Mouse (Mus musculus) heart, adult 9 months (tissue): ENCODE results near the gene St7l.

Source experiments
- DNase-seq, 2 experiments: peaks; one replicate each; pipeline ENCODE4 v3.0.0; 2022; ENCODE audit warnings: low spot score in 2 of 2

Gene St7l

DNA sequence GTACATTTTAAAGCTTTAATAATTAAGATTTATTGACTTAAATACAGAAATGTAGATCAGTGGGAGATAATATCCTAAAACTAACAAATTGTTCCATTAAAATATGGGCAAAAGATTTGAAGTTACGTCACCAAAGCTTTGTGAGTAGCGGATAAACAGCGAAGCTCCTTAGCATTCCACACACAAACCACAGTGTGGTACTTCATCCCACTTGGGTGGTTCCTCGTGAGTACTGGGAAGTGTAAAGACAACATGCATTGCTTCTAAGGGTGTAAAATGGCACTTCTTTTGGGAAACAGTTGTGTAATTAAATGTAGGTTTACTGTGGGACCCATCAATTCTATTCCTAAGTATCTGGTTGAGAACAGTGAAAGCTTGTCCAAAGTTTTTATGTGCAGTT, 37.3 kb downstream of the St7l start:
- no peak for DNase-seq

DNA sequence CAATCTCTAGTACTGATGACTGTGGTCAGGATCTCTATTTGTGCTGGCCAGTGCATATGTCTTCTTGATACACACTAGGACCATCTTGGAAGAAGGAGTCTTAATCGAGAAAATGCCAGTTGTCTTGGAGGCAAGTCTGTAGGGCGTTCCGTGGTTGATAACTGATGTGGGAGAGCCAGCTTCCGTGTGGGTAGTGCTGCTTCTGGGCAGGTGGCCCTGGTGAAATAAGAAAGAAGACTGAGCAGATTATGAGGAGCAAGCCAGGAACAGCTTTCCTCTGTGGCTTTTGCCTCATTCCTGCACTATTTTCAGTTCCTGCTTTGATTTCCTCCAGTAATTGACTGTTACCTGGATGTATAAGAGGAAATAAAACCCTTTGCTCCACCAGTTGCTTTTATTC, 41.6 kb downstream of the St7l start:
- DNase-seq = no peak

GRCm38 (mm10) chr3:104906007-104906406, 42.2 kb downstream of the St7l start:
- DNase-seq = no peak

- DNase-seq = no peak
These were observed 45.4 kb downstream of the St7l start for GRCm38 (mm10) chr3:104909195-104909594.

DNA sequence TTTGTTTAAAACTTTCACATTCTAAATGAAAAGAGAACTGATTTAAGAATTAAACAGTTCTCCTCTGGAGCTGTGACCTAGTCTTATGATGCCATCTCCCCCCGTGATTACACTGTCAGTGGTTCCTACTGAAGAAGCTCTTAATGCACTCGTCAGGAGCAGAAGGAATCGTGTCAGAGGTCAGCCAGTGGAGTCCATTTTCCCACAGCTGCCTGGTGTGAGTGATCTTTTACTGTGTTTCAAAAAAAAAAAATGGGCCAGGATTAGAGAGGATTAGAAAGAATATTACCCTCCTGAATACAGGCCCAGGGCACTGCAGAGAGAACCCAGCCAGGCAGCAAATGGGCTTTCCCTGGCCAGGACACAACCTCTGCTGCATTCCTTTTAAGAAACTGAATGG, 51.2 kb downstream of the St7l start:
- DNase-seq = no peak

DNA sequence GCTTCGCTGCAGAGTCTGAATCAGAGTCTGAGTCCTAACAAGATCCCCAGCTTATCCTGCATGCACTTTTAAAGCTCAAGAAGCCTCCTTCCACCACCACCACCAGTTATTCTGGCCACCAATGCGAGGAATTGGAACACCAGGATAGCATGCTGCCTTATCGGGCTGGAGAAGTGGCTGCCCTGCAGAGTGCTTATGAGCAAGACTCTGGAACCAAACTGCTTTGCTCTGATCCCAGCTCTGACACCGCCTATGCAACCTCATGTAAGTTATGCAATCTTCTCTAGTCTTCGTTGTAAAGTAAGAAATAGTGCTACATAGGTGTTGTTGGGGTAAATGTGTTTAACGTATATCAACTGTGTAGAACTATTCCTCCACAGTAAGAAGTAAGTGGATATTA, 65.6 kb downstream of the St7l start:
- no peak for DNase-seq

GRCm38 (mm10) chr3:104937728-104938305, 74.0 kb downstream of the St7l start:
- DNase-seq = no peak

- no peak for DNase-seq
These were observed 74.5 kb downstream of the St7l start for GRCm38 (mm10) chr3:104938327-104938726.

DNA sequence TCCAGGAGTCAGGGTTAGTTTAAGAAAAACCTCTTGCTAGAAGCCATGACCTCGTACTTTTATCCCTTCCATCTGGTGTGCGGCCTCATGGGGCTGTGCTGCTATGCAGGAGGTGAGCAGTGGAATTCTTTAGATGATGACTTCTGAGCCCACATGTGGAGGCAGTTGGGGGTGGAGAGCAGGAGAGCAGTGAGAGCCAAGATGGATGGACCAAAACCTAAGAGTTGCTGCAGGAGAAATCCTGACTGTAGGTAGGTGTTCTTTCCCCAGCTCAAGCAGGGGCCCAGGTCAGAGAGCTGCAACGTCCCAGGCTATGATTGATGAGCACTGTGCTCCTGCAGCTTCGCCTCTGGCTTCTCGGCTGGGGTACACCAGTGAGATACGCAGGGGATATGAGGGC, 76.9 kb downstream of the St7l start:
- DNase-seq = no peak

- DNase-seq = no peak
These were observed 78.9 kb downstream of the St7l start for GRCm38 (mm10) chr3:104942682-104943081.

GRCm38 (mm10) chr3:104943333-104943732, 79.5 kb downstream of the St7l start:
- no peak for DNase-seq

DNA sequence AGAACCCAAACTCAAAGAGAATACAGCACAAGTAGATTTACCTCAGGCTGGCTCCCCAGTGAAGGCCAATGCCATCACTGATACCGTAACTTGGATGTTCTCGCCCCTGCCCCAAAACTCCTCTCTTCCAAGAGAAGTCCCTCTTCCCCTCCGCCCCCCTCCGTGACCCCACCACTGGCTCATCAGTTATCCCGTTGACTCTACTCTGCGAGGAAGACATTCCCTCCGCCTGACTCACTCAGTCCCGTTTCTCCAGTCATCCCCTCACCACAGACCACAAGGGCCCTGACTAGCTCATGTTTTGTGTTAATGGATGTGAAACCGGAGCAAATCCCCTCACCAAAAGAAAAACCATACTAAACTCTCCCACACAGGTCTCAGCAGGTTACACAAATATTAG, 81.1 kb downstream of the St7l start:
- DNase-seq = no peak

DNA sequence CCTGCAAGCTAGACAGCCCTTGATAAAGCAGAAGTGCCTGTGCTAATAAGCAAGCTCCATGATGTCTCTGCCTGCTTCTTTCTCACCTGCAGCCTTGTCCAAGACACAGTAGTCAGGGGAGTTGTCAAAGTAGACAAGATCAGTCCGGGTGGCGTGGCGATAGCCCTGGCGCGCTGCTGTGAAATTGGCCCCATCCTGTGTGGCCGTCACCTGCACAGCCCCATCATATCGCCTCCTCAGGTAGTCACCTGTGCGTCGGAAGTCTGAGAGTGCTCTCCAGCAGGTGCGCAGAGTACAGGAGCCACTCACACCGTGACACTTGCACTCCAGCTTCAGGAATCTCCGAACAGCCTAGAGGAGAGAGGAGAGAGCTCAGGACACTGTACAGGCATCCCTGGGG, 87.1 kb downstream of the St7l start:
- no peak for DNase-seq

DNA sequence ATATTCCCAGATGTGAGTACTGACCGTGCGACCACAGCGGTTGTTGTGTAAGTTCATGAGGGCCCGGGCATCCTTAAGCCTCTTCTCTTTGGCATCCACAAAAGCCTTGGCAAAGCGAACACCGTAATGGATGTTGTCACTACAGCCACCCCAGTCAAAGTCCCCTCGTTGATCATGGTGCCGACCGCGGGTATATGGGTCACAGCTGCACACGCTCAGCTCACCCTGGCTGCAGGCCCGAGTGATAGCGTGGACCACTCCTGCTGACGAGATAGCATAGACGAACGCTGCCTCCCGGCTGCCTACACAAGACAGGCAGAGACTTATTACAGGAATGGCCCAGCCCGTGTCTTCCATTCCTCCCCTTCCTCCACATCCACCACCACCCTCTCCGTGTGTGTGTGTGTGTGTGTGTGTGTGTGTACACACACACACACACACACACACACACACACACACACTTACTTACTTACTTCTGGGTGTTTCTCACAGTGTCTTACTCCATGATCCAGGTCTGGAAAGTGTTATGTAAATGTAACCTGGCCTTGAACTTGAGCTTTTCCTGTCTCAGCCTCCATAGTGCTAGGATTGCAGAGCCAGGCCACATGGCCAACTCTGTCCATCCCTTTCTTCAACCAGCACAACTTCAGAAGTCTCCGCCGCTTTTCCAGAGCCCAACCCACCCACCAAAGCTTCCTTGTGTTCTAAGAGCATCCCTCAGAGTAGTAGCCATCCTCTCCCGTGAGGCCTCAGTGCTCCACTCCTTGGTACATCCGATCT, 89.3 kb downstream of the St7l start:
- no peak for DNase-seq

GRCm38 (mm10) chr3:104954137-104954536, 90.3 kb downstream of the St7l start:
- DNase-seq = no peak

DNA sequence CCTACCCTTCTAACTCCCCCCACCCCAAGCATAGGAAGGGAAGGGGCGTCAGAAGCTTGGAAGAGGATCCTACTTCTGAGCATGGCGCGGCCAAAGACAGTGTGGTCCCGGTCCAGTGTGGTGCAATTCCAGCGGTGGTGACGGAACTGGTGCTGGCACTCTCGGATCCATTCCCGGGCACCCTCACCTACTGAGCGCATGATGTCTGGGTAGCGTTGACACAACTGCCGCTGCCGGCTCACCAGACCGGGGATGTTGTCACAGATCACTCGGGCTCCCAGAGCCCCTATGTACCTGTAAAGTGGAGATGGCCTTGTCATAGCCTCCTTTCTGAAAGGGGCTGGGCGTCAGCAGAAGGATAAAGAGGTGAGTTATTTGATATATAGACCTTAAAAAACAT, 90.7 kb downstream of the St7l start:
- no peak for DNase-seq

DNA sequence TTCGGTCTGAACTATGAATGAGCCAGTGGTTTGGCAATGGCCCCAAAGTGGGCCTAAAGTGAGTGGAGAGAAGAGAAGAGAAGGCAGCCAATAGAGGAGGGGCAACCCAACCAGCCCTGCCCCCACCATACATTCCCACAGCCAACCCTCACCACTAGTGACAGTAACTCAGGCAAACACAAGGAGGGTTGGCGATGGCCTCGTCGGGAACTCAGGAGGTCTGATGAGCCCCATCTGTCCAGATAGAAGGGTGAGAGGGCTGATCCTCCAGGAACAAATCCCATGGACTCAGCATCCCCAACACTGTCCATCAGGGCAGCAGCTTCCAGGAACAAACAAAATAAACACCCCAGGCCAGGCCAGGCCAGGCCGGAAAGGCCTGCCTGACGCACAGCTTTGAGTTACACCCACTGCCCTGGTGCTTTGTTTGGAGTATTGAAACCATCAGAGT, 92.4 kb downstream of the St7l start:
- no peak for DNase-seq

- DNase-seq = no peak
These were observed 96.5 kb downstream of the St7l start for GRCm38 (mm10) chr3:104960026-104961000.

- DNase-seq = no peak
These were observed 97.6 kb downstream of the St7l start, which contains the start of gene Wnt2b for GRCm38 (mm10) chr3:104961066-104962059. TSS of gene Wnt2b (minus strand) at chr3:104961921.

- no peak for DNase-seq
These were observed 98.4 kb downstream of the St7l start for GRCm38 (mm10) chr3:104962141-104962611.

- no peak for DNase-seq
These were observed 99.1 kb downstream of the St7l start for GRCm38 (mm10) chr3:104962866-104963265.
